Mouse (Mus musculus) midbrain, embryonic 14.5 days (tissue): ENCODE measurements around the gene Rab12. TPM values are rescaled to one million over a fixed set of nuclear protein-coding genes. Genes with fewer than 3 reads are reported as not detected.

Experiments
- ATAC-seq: fragments of 200-750 bp; cut with Nextera tagmentation; 2 replicates; pipeline ENCODE4 v1.8.0; 2017; ENCODE audit warnings: moderate number of reproducible peaks, moderate library complexity; ENCODE audit not compliant: low FRiP score, low TSS enrichment
- DNase-seq: peaks from one replicate; pipeline ENCODE4 v3.0.0-alpha.2; 2015
- H3K27ac ChIP-seq: fragments of 300-500 bp; sonication (generic); replicated peaks from 2 replicates; pipeline ENCODE4 v1.5.1; 2014; ENCODE audit warnings: mild to moderate bottlenecking, low read depth, low read length, moderate library complexity
- H3K27me3 ChIP-seq: fragments of 300-500 bp; sonication (generic); 2 replicates; pipeline ENCODE4 v1.6.1; 2014; ENCODE audit warnings: low read length, control low read depth, mixed read lengths; ENCODE audit not compliant: control insufficient read depth, insufficient read depth
- H3K36me3 ChIP-seq: fragments of 300-500 bp; sonication (generic); 2 replicates; pipeline ENCODE4 v1.6.1; 2014; ENCODE audit warnings: low read length, control low read depth; ENCODE audit not compliant: control insufficient read depth, insufficient read depth
- H3K4me1 ChIP-seq: fragments of 300-500 bp; sonication (generic); 2 replicates; pipeline ENCODE4 v1.6.1; 2014; ENCODE audit warnings: mild to moderate bottlenecking, antibody characterized with exemption, low read length, control low read depth; ENCODE audit not compliant: control insufficient read depth, insufficient read depth
- H3K4me2 ChIP-seq: fragments of 300-500 bp; sonication (generic); 2 replicates; pipeline ENCODE4 v1.6.1; 2014; ENCODE audit warnings: mild to moderate bottlenecking, low read length, moderate library complexity
- H3K4me3 ChIP-seq: fragments of 300-500 bp; sonication (generic); replicated peaks from 2 replicates; pipeline ENCODE4 v1.5.1; 2014; ENCODE audit warnings: low read depth, low read length
- H3K9ac ChIP-seq: fragments of 300-500 bp; sonication (generic); replicated peaks from 2 replicates; pipeline ENCODE4 v1.6.1; 2014; ENCODE audit warnings: mild to moderate bottlenecking, low read length, moderate library complexity
- H3K9me3 ChIP-seq: fragments of 300-500 bp; sonication (generic); 2 replicates; pipeline ENCODE4 v1.6.1; 2016; ENCODE audit warnings: low read length, control low read depth, mixed read lengths; ENCODE audit not compliant: control insufficient read depth
- WGBS: fragments of 180-500 bp; shearing (Covaris S2); extraction: QIAGEN DNeasy Blood & Tissue Kit; methylation state at CpG from one replicate; pipeline ENCODE4 v1.1.7; 2014; 5-methylcytosine and 5-hydroxymethylcytosine counted together
- polyA plus RNA-seq: library from polyadenylated mRNA; unstranded; fragments of >200 nt; fragmentation: Nextera tagmentation; extraction: Ambion mirVana; gene quantifications from 2 replicates; pipeline ENCODE4 v1.2.1, GENCODE M21; 2014

Gene Rab12
- polyA plus RNA-seq, 1 experiment from 2014 or later = 83.8 TPM

- Histone ChIP-seq H3K27me3 (no peaks in the 10 kb centered on the region), H3K4me2 (no peak overlapping the region), H3K9ac (no peak overlapping the region), H3K4me3 (no peak overlapping the region), H3K4me1 (0 out of 2 replicates have a peak, but pooled peaks cover 5% of the 10 kb centered on the region), H3K27ac (no peak overlapping the region), H3K36me3 (no peaks in the 10 kb centered on the region), H3K9me3 (no peaks in the 10 kb centered on the region)
- ATAC-seq (no peak), DNase-seq (no peak)
- 85% methylated on average over 4 of the region's 4 CpGs for WGBS
Observed at GRCm38 (mm10) chr17:66471252-66471651, 48.3 kb downstream of the Rab12 start.

- no peaks in the 10 kb centered on the region for H3K27me3 ChIP-seq
- no peak for ATAC-seq
- H3K27ac ChIP-seq = no peak overlapping the region
Observed at GRCm38 (mm10) chr17:66470020-66470419, 49.5 kb downstream of the Rab12 start.

GRCm38 (mm10) chr17:66457278-66457677, 62.3 kb downstream of the Rab12 start:
- 32% methylated on average over 1 of the region's 1 CpGs for WGBS
- ATAC-seq (no peak), DNase-seq (no peak)
- Histone ChIP-seq H3K4me2 (no peak overlapping the region), H3K27ac (no peak overlapping the region), H3K9me3 (no peaks in the 10 kb centered on the region), H3K27me3 (0 out of 2 replicates have a peak, but pooled peaks cover under 1% of the 10 kb centered on the region), H3K9ac (no peak overlapping the region), H3K36me3 (no peaks in the 10 kb centered on the region), H3K4me3 (no peak overlapping the region), H3K4me1 (no peaks in the 10 kb centered on the region)

More at GRCm38 (mm10) chr17:66470020-66470419, 49.5 kb downstream of the Rab12 start:
- no peak overlapping the region for H3K9ac ChIP-seq
- DNase-seq = no peak
- WGBS = 32% methylated on average over 8 of the region's 8 CpGs
- no peak overlapping the region for H3K4me3 ChIP-seq
- H3K4me2 ChIP-seq = no peak overlapping the region
- H3K4me1 ChIP-seq = 0 out of 2 replicates have a peak, but pooled peaks cover 5% of the 10 kb centered on the region
- no peaks in the 10 kb centered on the region for H3K9me3 ChIP-seq
- H3K36me3 ChIP-seq = no peaks in the 10 kb centered on the region

DNA sequence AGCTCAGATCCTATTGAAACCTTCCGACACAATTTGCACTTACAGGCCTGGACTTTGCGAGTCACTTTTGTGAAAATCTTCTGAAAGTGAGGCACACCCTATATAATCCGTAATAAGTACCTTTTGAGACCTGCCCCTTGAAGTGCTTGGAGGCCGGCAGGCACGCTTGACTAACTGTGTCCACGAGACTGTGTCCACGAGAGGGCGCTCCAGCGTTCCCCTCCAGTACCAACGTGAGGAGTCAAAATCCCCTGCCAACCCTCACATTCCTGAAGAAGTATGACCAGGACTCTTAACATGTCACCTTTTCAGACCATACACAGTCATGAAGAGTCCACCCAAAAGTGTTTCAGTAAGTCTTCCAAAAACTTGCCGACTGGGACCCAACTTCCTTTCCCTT, 68.4 kb downstream of the Rab12 start:
- Histone ChIP-seq H3K9ac (no peak overlapping the region), H3K27me3 (0 out of 2 replicates have a peak, but pooled peaks cover 3% of the 10 kb centered on the region), H3K4me2 (peak overlapping the region; percentile 94), H3K4me3 (no peak overlapping the region), H3K36me3 (no peaks in the 10 kb centered on the region), H3K9me3 (no peaks in the 10 kb centered on the region), H3K27ac (no peak overlapping the region), H3K4me1 (peaks cover 31% of the 10 kb centered on the region)
- ATAC-seq = no peak
- peak; percentile 95 for DNase-seq
- WGBS = 2% methylated on average over 11 of the region's 11 CpGs

DNA sequence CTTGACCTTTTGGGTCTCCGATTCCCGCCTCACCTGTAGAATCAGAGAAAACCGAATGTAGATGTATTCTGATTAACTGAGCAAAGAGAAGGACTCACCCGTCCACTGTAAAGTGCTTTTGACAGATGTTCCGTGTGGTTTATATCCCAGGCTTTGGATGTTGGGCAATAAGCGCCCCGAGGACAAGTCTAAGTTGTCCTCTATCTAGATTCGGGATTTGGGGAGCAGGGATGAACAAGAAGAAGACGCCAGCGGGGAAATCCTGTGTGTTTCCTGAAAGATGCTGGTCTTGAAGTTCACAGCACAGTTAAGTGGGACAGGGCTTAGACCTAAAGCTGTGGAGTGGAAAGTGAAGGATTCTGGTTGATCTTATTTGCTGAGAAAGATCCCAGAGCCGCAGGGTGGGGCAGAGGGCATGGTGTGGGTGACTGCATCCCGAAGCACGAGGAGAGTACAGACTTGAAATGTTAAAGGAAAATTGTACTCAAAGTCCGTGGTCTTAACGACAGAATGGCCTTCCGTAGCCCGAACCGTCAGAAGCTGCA, 68.9 kb downstream of the Rab12 start:
- no peaks in the 10 kb centered on the region for H3K9me3 ChIP-seq
- no peak for ATAC-seq

GRCm38 (mm10) chr17:66449460-66450341, 69.8 kb downstream of the Rab12 start, which contains the start of gene Mtcl1:
Mtcl1 (minus strand) TSS chr17:66449750.
- peak within 1 kb of the TSS; percentile 95 for H3K27ac ChIP-seq
- under 1% methylated on average over 76 of the region's 76 CpGs for WGBS

More for the DNA sequence above, 68.9 kb downstream of the Rab12 start:
- peaks cover 37% of the 10 kb centered on the region for H3K4me1 ChIP-seq
- 2% methylated on average over 18 of the region's 18 CpGs for WGBS
- H3K4me3 ChIP-seq = peak overlapping the region; percentile 91
- DNase-seq = no peak
- H3K27me3 ChIP-seq = 0 out of 2 replicates have a peak, but pooled peaks cover 3% of the 10 kb centered on the region
- no peaks in the 10 kb centered on the region for H3K36me3 ChIP-seq
- H3K9ac ChIP-seq = peak overlapping the region; percentile 95; the same call in 1 of the 2 replicates
- H3K27ac ChIP-seq = no peak overlapping the region
- H3K4me2 ChIP-seq = peak overlapping the region; percentile 94

GRCm38 (mm10) chr17:66448421-66449405, 70.8 kb downstream of the Rab12 start:
- Histone ChIP-seq H3K9me3 (no peaks in the 10 kb centered on the region), H3K9ac (peak overlapping the region; percentile 95), H3K27ac (peak overlapping the region; percentile 95), H3K4me3 (peak overlapping the region; percentile 91), H3K4me2 (peak overlapping the region; percentile 94), H3K27me3 (0 out of 2 replicates have a peak, but pooled peaks cover 3% of the 10 kb centered on the region), H3K4me1 (peaks cover 54% of the 10 kb centered on the region), H3K36me3 (no peaks in the 10 kb centered on the region)
- peak; percentile 2; the same call in 1 of the 2 replicates for ATAC-seq
- under 1% methylated on average over 110 of the region's 136 CpGs for WGBS
- DNase-seq = peak; percentile 73

More at GRCm38 (mm10) chr17:66449460-66450341, 69.8 kb downstream of the Rab12 start, which contains the start of gene Mtcl1:
- Histone ChIP-seq H3K4me2 (peak within 1 kb of the TSS; percentile 94), H3K9ac (peak within 1 kb of the TSS; percentile 95), H3K9me3 (no peaks in the 10 kb centered on the region), H3K4me1 (peaks cover 46% of the 10 kb centered on the region), H3K36me3 (no peaks in the 10 kb centered on the region), H3K27me3 (0 out of 2 replicates have a peak, but pooled peaks cover 3% of the 10 kb centered on the region), H3K4me3 (peak within 1 kb of the TSS; percentile 91)
- DNase-seq (peak; percentile 94), ATAC-seq (peak; percentile 86)

DNA sequence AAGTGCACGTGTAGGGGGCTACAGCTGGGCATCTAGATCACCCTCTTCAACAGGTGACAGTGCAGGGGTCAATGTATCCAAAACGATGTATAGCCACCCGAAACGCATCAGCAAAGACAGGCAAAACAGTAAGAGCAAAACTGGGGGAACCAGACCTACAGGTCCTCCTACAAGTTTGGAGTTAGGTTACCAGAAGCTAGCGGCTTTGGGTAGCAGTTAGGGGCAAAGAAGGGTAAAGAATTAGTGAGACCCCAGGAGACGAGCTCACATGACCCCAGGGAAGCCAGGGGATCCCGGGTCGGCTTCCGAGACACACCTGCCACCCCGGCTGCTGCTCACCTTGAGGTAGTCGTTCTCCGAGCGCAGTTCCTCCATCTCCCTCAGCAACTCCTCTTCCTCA, 71.6 kb downstream of the Rab12 start:
- peaks cover 58% of the 10 kb centered on the region for H3K4me1 ChIP-seq
- H3K4me3 ChIP-seq = peak overlapping the region; percentile 91
- H3K4me2 ChIP-seq = peak overlapping the region; percentile 94
- peak overlapping the region; percentile 95 for H3K9ac ChIP-seq
- no peak for ATAC-seq
- DNase-seq = no peak
- peak overlapping the region; percentile 95; the same call in 1 of the 2 replicates for H3K27ac ChIP-seq
- no peaks in the 10 kb centered on the region for H3K36me3 ChIP-seq
- no peaks in the 10 kb centered on the region for H3K9me3 ChIP-seq
- 0 out of 2 replicates have a peak, but pooled peaks cover 3% of the 10 kb centered on the region for H3K27me3 ChIP-seq
- 1% methylated on average over 13 of the region's 13 CpGs for WGBS
